Mouse (Mus musculus) C2C12 (cell line): ENCODE measurements around the gene Pdk3. TPM values are rescaled to one million over a fixed set of nuclear protein-coding genes. Genes with fewer than 3 reads are reported as not detected.

Experiments used
- H3K27me3 ChIP-seq: one replicate; pipeline ENCODE4 v1.6.1; 2011; ENCODE audit not compliant: control insufficient read depth, insufficient read depth, insufficient read length
- H3K36me3 ChIP-seq: one replicate; pipeline ENCODE4 v1.6.1; 2011; ENCODE audit not compliant: control insufficient read depth, insufficient read depth
- H3K4me3 ChIP-seq: one replicate; pipeline ENCODE4 v1.5.1; 2011; ENCODE audit warnings: mild to moderate bottlenecking, control low read depth; ENCODE audit not compliant: poor library complexity, insufficient read depth, severe bottlenecking
- H3K79me2 ChIP-seq: one replicate; pipeline ENCODE4 v1.6.1; 2011; ENCODE audit not compliant: control insufficient read depth, insufficient read depth
- H3K79me3 ChIP-seq: one replicate; pipeline ENCODE4 v1.6.1; 2011; ENCODE audit warnings: low read depth, control low read depth
- H3ac ChIP-seq: one replicate; pipeline ENCODE3; 2011; ENCODE audit warnings: low read depth; ENCODE audit not compliant: control insufficient read depth, insufficient read length
- CEBPB ChIP-seq: IDR thresholded peaks from one replicate; pipeline ENCODE4 v1.6.1; 2011; ENCODE audit warnings: low read depth, mild to moderate bottlenecking, control low read depth, moderate library complexity
- CTCF ChIP-seq: IDR thresholded peaks from one replicate; pipeline ENCODE4 v1.5.1; 2011; ENCODE audit not compliant: control insufficient read depth, insufficient read depth, insufficient read length
- FOSL1 ChIP-seq: IDR thresholded peaks from one replicate; pipeline ENCODE4 v1.8.0; 2011; ENCODE audit warnings: mild to moderate bottlenecking, low read length; ENCODE audit not compliant: poor library complexity, insufficient read depth, severe bottlenecking
- MAX ChIP-seq: IDR thresholded peaks from one replicate; pipeline ENCODE4 v1.6.1; 2011; ENCODE audit warnings: mild to moderate bottlenecking, control low read depth
- MYOD1 ChIP-seq: IDR thresholded peaks from one replicate; pipeline ENCODE4 v1.6.1; 2011; ENCODE audit warnings: low read depth; ENCODE audit not compliant: control insufficient read depth, insufficient read length
- MYOG ChIP-seq: IDR thresholded peaks from one replicate; pipeline ENCODE4 v1.6.1; 2011; ENCODE audit not compliant: control insufficient read depth, insufficient read length; ENCODE audit errors: extremely low read depth
- USF1 ChIP-seq: IDR thresholded peaks from one replicate; pipeline ENCODE4 v1.6.1; 2011; ENCODE audit warnings: low read depth, mild to moderate bottlenecking, control low read depth, moderate library complexity
- polyA plus RNA-seq: library from polyadenylated mRNA; unstranded; fragments of >200 nt; fragmentation: generic; extraction: Trizol; gene quantifications from one replicate; pipeline ENCODE4 v1.2.1, GENCODE M21; 2012; ENCODE audit warnings: missing spikeins

Gene Pdk3
- polyA plus RNA-seq, 1 experiment: 20.4 TPM

DNA sequence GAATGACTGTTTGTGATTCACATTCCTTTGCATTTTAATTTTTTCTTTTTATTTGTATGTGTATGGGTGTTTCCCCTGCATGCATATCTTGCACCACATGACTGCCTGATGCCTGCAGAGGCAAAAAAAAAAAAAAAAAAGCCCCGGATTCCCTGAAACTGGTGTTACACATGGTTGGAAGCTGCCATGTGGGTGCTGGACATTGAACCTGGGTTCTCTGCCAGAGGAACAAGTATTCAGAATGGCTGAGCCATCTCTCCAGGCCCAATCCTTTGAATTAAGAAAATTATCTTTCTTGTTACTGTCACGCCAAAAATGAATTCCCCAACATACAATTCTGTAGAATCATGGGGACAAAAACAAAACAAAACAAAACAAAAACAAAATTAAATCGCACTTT, 25.8 kb upstream of the Pdk3 start:
- H3ac ChIP-seq: no peak overlapping the region
- H3K36me3 ChIP-seq: no peaks in the 10 kb centered on the region
- TF ChIP-seq USF1 (no peak), MYOG (no peak), CEBPB (no peak), CTCF (no peak), MAX (no peak)
- H3K27me3 ChIP-seq: no peaks in the 10 kb centered on the region
- H3K4me3 ChIP-seq: no peak overlapping the region
- H3K79me2 ChIP-seq: no peaks in the 10 kb centered on the region
- no peaks in the 10 kb centered on the region for H3K79me3 ChIP-seq

- Histone ChIP-seq H3K27me3 (no peaks in the 10 kb centered on the region), H3K36me3 (no peaks in the 10 kb centered on the region), H3K79me2 (peaks cover 10% of the 10 kb centered on the region), H3K79me3 (peaks cover 4% of the 10 kb centered on the region), H3K4me3 (peak overlapping the region; percentile 23), H3ac (peak overlapping the region; percentile 35)
- TF ChIP-seq FOSL1: no peak
- no peak for TF ChIP-seq MYOG
- TF ChIP-seq MAX: no peak
- no peak for TF ChIP-seq MYOD1
- TF ChIP-seq CEBPB: no peak
- TF ChIP-seq USF1: no peak
- no peak for TF ChIP-seq CTCF
Measured at GRCm38 (mm10) chrX:93832337-93832884, 410 bp upstream of the Pdk3 start.

DNA sequence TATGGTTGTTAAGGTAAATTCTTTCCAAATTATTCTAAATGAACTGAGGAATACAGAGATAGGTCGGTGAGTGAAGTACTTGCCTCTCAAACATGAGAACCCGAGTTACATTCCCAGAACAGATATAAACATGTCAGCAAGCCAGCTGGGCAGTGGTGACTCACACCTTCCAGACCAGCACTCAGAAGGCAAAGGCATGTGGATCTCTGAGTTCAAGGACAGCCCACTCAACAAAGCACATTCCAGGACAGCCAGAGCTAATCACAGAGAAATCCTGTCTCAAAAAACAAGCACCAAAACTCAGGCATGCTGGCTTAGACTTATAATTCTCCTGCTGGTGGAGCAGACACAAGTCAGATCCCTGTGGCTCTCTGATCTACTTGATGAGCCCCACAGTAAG, 6.2 kb downstream of the Pdk3 start:
- Histone ChIP-seq H3K27me3 (no peaks in the 10 kb centered on the region), H3K36me3 (no peaks in the 10 kb centered on the region), H3ac (no peak overlapping the region), H3K79me3 (peaks cover 2% of the 10 kb centered on the region), H3K79me2 (peaks cover 7% of the 10 kb centered on the region), H3K4me3 (no peak overlapping the region)
- TF ChIP-seq FOSL1 (no peak), CEBPB (no peak), MYOG (no peak), USF1 (no peak), MAX (no peak), MYOD1 (no peak), CTCF (no peak)

- Histone ChIP-seq H3K27me3 (no peaks in the 10 kb centered on the region), H3K79me3 (no peaks in the 10 kb centered on the region), H3K4me3 (no peak overlapping the region), H3ac (no peak overlapping the region), H3K36me3 (no peaks in the 10 kb centered on the region), H3K79me2 (no peaks in the 10 kb centered on the region)
- TF ChIP-seq CEBPB (no peak), MYOD1 (no peak), USF1 (no peak), FOSL1 (no peak), MYOG (no peak), MAX (no peak), CTCF (no peak)
Measured at GRCm38 (mm10) chrX:93808040-93808439, 24.0 kb downstream of the Pdk3 start.

- Histone ChIP-seq H3ac (no peak overlapping the region), H3K79me2 (no peaks in the 10 kb centered on the region), H3K4me3 (no peak overlapping the region), H3K79me3 (no peaks in the 10 kb centered on the region), H3K27me3 (no peaks in the 10 kb centered on the region), H3K36me3 (no peaks in the 10 kb centered on the region)
- TF ChIP-seq CTCF (peak; percentile 1), FOSL1 (no peak), CEBPB (no peak), MYOG (no peak), USF1 (no peak), MYOD1 (no peak)
Measured at GRCm38 (mm10) chrX:93793168-93793567, 38.8 kb downstream of the Pdk3 start.

GRCm38 (mm10) chrX:93789562-93789961, 42.4 kb downstream of the Pdk3 start:
- Histone ChIP-seq H3K79me2 (no peaks in the 10 kb centered on the region), H3K36me3 (no peaks in the 10 kb centered on the region), H3K27me3 (no peaks in the 10 kb centered on the region), H3ac (no peak overlapping the region), H3K79me3 (no peaks in the 10 kb centered on the region), H3K4me3 (no peak overlapping the region)
- TF ChIP-seq MYOG: no peak
- no peak for TF ChIP-seq USF1
- no peak for TF ChIP-seq MAX
- TF ChIP-seq FOSL1: no peak
- TF ChIP-seq CEBPB: no peak
- TF ChIP-seq MYOD1: no peak
- TF ChIP-seq CTCF: no peak
